Mouse (Mus musculus): Measurements from ENCODE around the gene Kcnma1. TPM values are rescaled to one million over a fixed set of nuclear protein-coding genes. Genes with fewer than 3 reads are reported as not detected.
A peak's percentile ranks its signal among the peaks of the same experiment; 100 is the strongest.

Gene Kcnma1
- polyA plus RNA-seq, 1 experiment = 1.7 TPM

DNA sequence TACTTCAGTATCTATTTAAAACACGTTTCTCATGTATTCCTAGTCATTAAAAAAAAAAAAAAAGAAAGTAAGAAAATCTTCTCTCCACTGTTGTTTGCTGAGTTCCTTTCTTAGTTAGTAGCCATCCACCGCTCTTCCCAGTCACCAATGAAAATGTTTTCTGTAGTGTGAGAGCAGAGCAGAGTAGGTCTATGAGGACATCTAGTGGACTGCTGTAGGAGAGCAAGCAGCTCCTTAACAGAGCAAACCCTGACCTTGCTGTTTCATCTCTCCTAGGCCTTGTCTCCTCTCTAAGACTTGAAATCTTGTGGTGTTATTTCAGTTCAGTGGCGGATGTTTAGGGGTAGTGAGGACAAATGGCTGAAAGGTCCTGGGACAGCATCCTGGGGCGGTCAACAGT is 585.2 kb downstream of the Kcnma1 start:
- Histone ChIP-seq H3K27me3 (replicated peaks; ENCODE audit: control insufficient read depth, insufficient read depth, low read length) (no peaks in the 10 kb centered on the region), H3K4me1 (ENCODE audit: control insufficient read depth, insufficient read depth, low read length) (no peaks in the 10 kb centered on the region), H3K4me3 (ENCODE audit: insufficient read depth, low read depth, low read length) (no peak overlapping the region), H3K27ac (ENCODE audit: insufficient read depth, low read depth, low read length) (no peak overlapping the region), H3K36me3 (ENCODE audit: control insufficient read depth, insufficient read depth, low read length) (no peaks in the 10 kb centered on the region)
- 25% methylated on average over 4 of the region's 4 CpGs for WGBS
- peak; percentile 17 for DNase-seq
- TF ChIP-seq POLR2A (IDR thresholded peaks at IDR 0.05; ENCODE audit: low read depth, low read length) (no peak), CTCF (conservative IDR thresholded peaks at IDR 0.05; ENCODE audit: insufficient read depth, insufficient read length, low read depth, low read length) (peak; percentile 57)

DNA sequence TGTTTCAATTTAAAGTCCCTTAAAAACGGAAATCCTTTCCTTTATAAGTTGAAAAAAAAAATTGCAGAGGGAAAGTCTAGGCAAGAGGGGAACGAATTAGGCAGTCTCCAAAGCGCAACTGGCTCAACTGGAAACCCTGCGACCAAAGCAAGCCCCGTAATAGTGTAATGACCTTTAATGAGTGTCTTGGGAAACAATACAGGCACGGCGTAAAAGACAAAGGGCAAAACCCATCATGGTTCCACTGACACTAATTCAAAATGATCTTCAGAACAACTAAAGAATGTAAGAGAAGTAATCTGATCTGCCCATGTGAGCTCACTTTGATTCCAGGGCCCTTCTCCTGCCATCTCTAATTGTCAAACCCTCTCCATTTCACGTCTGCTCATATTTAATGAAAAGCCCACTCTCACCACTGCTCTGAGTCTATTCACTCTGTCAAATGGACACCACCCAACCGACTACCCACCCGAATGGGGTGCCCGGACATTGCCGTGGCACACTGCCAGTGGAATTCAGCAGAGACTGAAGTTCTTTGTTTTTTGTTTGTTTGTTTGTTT is 591.7 kb downstream of the Kcnma1 start:
- no peaks in the 10 kb centered on the region for H3K4me1 ChIP-seq (ENCODE audit: control insufficient read depth, insufficient read depth, low read length)
- no peak overlapping the region for H3K4me3 ChIP-seq (ENCODE audit: insufficient read depth, low read depth, low read length)
- WGBS = 73% methylated on average over 12 of the region's 12 CpGs

DNA sequence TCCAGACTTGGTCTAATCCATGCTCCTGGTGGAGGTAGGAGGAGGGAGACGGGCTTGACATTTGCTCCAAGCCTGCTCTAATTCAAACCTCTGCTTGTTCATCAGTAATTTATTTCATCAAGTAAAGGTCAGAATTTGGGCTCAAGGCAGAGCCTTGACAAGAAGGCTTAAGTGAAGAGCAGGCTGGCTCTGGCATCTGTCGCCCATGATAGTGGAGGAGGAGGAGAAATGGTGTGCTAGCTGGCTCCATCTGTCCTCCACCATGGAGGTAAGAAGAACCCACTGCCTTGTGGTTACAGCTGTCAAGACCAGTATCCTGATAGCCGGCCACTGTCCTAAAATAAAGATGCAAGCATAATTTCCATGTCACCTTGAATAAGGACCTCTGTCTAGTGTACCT is 595.3 kb downstream of the Kcnma1 start:
- Histone ChIP-seq H3K4me1 (ENCODE audit: control insufficient read depth, insufficient read depth, low read length) (no peaks in the 10 kb centered on the region), H3K27ac (ENCODE audit: insufficient read depth, low read depth, low read length) (no peak overlapping the region), H3K4me3 (ENCODE audit: insufficient read depth, low read depth, low read length) (no peak overlapping the region), H3K27me3 (replicated peaks; ENCODE audit: control insufficient read depth, insufficient read depth, low read length) (no peaks in the 10 kb centered on the region), H3K36me3 (ENCODE audit: control insufficient read depth, insufficient read depth, low read length) (no peaks in the 10 kb centered on the region)
- no peak for DNase-seq
- WGBS = 96% methylated on average over 3 of the region's 3 CpGs
- TF ChIP-seq CTCF (conservative IDR thresholded peaks at IDR 0.05; ENCODE audit: insufficient read depth, insufficient read length, low read depth, low read length) (no peak), POLR2A (IDR thresholded peaks at IDR 0.05; ENCODE audit: low read depth, low read length) (no peak)

More for the DNA sequence above, 591.7 kb downstream of the Kcnma1 start:
- H3K36me3 ChIP-seq (ENCODE audit: control insufficient read depth, insufficient read depth, low read length) = no peaks in the 10 kb centered on the region
- TF ChIP-seq CTCF (conservative IDR thresholded peaks at IDR 0.05; ENCODE audit: insufficient read depth, insufficient read length, low read depth, low read length) (no peak), POLR2A (IDR thresholded peaks at IDR 0.05; ENCODE audit: low read depth, low read length) (no peak)
- DNase-seq = no peak
- no peaks in the 10 kb centered on the region for H3K27me3 ChIP-seq (replicated peaks; ENCODE audit: control insufficient read depth, insufficient read depth, low read length)
- H3K27ac ChIP-seq (ENCODE audit: insufficient read depth, low read depth, low read length) = no peak overlapping the region

DNA sequence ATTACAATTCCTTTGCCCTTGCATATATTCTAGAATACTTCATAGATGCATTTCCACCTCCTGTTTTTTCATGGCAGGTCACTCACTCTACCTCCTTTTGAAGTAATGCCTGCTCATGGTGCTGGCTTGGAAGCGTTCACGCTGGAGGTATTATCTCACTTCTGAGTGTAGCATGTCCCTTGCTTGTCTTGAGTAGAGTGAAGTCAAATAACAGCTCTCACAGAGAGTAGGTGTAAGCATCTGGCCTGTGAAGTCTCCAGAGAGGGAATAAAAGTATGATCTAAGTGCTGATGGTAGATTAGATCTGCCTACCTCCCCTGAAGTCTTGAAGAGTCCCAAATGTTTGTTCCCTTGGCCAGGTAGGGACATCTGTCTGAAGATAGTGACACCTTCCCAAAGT is 607.2 kb downstream of the Kcnma1 start:
- 96% methylated on average over 2 of the region's 2 CpGs for WGBS
- H3K4me3 ChIP-seq (ENCODE audit: insufficient read depth, low read depth, low read length) = no peak overlapping the region
- H3K4me1 ChIP-seq (ENCODE audit: control insufficient read depth, insufficient read depth, low read length) = no peaks in the 10 kb centered on the region
- no peaks in the 10 kb centered on the region for H3K36me3 ChIP-seq (ENCODE audit: control insufficient read depth, insufficient read depth, low read length)
- no peak for DNase-seq
- no peaks in the 10 kb centered on the region for H3K27me3 ChIP-seq (replicated peaks; ENCODE audit: control insufficient read depth, insufficient read depth, low read length)
- TF ChIP-seq CTCF (conservative IDR thresholded peaks at IDR 0.05; ENCODE audit: insufficient read depth, insufficient read length, low read depth, low read length) (no peak), POLR2A (IDR thresholded peaks at IDR 0.05; ENCODE audit: low read depth, low read length) (no peak)
- no peak overlapping the region for H3K27ac ChIP-seq (ENCODE audit: insufficient read depth, low read depth, low read length)

DNA sequence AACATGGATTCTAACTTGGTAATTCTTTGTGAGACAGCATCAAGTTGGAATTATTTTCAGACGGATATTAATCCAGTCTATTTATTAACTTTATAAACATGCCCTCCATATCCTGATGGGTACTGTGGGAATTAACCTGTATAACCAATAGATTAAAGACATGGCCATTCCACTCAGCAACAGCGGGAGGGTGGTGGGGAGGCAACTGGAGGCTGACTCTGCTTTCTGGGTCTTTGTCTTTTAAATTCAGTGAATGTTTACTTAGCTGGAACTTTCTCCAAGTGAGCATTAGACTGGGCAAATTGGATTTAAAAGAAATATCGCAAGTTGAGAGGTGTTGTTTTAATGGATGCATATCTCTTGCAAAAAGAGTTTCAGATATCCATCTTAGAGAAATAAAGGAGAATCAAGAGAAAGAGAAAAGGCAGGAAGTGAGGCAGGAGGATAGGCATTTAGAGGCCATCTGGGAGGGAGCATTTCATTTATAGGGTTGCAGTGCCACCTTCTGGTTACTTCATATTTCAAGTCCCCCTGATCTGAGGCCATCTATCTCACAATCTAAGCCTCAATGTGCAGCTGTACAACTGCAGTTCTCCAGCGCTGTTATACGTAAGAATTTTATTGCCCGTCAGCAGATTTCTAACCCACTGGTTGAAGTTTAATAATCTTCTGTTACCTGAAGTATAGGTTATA is 613.4 kb downstream of the Kcnma1 start:
- peak; percentile 63 for DNase-seq
- no peaks in the 10 kb centered on the region for H3K4me1 ChIP-seq (ENCODE audit: control insufficient read depth, insufficient read depth, low read length)
- no peaks in the 10 kb centered on the region for H3K36me3 ChIP-seq (ENCODE audit: control insufficient read depth, insufficient read depth, low read length)
- peak; percentile 44 for TF ChIP-seq CTCF (conservative IDR thresholded peaks at IDR 0.05; ENCODE audit: insufficient read depth, insufficient read length, low read depth, low read length)
- TF ChIP-seq POLR2A (IDR thresholded peaks at IDR 0.05; ENCODE audit: low read depth, low read length) = no peak
- H3K27me3 ChIP-seq (replicated peaks; ENCODE audit: control insufficient read depth, insufficient read depth, low read length) = no peaks in the 10 kb centered on the region
- WGBS = 13% methylated on average over 6 of the region's 6 CpGs
- no peak overlapping the region for H3K4me3 ChIP-seq (ENCODE audit: insufficient read depth, low read depth, low read length)
- H3K27ac ChIP-seq (ENCODE audit: insufficient read depth, low read depth, low read length) = no peak overlapping the region

DNA sequence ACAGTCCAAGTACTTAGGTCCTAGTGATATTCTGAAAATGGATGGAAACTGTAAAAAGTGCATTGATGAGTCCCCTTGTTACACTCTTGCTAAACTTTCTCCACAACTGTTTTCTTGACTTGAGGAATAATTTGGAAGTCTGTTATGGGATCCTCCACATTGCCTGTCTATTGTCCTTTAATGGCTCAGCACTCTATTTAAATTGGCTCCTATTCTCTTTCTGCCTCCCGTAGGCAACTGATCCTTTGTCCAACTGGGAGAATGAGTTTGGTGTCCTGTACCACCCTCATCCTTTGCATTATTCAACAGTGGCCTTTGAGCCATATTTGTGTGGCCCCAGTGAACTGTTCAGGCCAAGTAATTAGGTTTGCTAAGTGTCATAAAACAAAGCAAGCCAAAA is 616.6 kb downstream of the Kcnma1 start:
- TF ChIP-seq POLR2A (IDR thresholded peaks at IDR 0.05; ENCODE audit: low read depth, low read length) (no peak), CTCF (conservative IDR thresholded peaks at IDR 0.05; ENCODE audit: insufficient read depth, insufficient read length, low read depth, low read length) (no peak)

DNA sequence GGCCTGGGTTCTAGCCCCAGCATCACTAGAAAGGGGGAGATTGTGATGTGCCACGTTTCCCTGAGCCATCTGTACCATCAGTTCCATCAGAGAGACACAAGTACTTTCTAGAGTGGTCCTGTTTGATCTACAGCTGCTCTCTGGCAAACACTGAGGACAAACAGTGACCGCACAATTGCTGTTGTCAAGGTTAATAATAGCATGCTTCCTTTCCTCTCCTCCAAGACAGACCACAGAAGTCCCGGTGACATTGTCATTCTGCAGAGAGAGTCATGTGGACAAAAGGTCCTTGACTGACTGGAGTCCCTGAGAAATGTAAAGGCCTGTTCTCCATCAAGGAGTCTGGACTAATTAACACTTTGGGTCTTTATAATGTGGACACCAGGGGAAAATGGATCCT is 622.7 kb downstream of the Kcnma1 start:
- Histone ChIP-seq H3K4me1 (ENCODE audit: control insufficient read depth, insufficient read depth, low read length) (no peaks in the 10 kb centered on the region), H3K27me3 (replicated peaks; ENCODE audit: control insufficient read depth, insufficient read depth, low read length) (no peaks in the 10 kb centered on the region), H3K27ac (ENCODE audit: insufficient read depth, low read depth, low read length) (no peak overlapping the region), H3K36me3 (ENCODE audit: control insufficient read depth, insufficient read depth, low read length) (no peaks in the 10 kb centered on the region), H3K4me3 (ENCODE audit: insufficient read depth, low read depth, low read length) (no peak overlapping the region)
- WGBS = 61% methylated on average over 3 of the region's 3 CpGs
- no peak for DNase-seq
- TF ChIP-seq POLR2A (IDR thresholded peaks at IDR 0.05; ENCODE audit: low read depth, low read length) = no peak
- TF ChIP-seq CTCF (conservative IDR thresholded peaks at IDR 0.05; ENCODE audit: insufficient read depth, insufficient read length, low read depth, low read length) = no peak

More for the DNA sequence above, 616.6 kb downstream of the Kcnma1 start:
- DNase-seq = no peak
- Histone ChIP-seq H3K4me1 (ENCODE audit: control insufficient read depth, insufficient read depth, low read length) (no peaks in the 10 kb centered on the region), H3K36me3 (ENCODE audit: control insufficient read depth, insufficient read depth, low read length) (no peaks in the 10 kb centered on the region), H3K27ac (ENCODE audit: insufficient read depth, low read depth, low read length) (no peak overlapping the region), H3K27me3 (replicated peaks; ENCODE audit: control insufficient read depth, insufficient read depth, low read length) (no peaks in the 10 kb centered on the region), H3K4me3 (ENCODE audit: insufficient read depth, low read depth, low read length) (no peak overlapping the region)
- WGBS = 77% methylated on average over 1 of the region's 1 CpGs
